Comparison of ENCODE assay signal across 10 mouse cellular contexts in the genomic region with DNA sequence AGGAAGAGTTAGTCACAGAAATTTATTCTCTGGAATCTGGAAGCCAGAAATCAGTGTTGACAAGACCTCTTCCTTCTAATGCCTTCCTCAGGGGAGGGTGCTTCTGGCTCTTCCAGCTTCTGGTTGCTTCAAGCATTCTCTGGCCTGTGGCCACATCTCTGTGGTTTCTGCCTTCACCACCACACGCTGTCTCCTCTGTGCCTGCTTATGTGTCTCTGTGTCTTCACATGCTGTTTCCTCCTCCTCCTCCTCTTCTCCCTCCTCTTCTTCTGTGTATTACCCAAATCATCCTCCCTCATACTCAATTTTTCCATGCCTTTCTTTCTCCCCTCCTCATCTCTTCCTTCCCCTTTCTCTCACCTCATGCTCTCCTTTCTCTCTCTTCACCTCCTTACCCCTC. TPM values are rescaled to one million over a fixed set of nuclear protein-coding genes. Genes with fewer than 3 reads are reported as not detected.
DNase-seq lines count a peak whose midpoint lies in the region; ATAC-seq and TF ChIP-seq lines count a peak whose summit lies in the region.
"Had no signal": no experiment of that assay in that cellular context is flagged by ENCODE, and none has a peak within 500 bp of the region (broad histone marks: within the 10 kb centered on the region; RNA-seq: fewer than 3 reads in every experiment).

No protein-coding gene starts in this region.

- no peak for ATAC-seq in hindbrain, embryonic 14.5 days (ENCODE audit: low FRiP score)

- 63% methylated on average over 1 of the region's 1 CpGs for WGBS in kidney, adult 2 months
- 86% methylated on average over 1 of the region's 1 CpGs for WGBS in hindbrain, embryonic 14.5 days

- H3K36me3 ChIP-seq in kidney, adult 2 months (ENCODE audit: control insufficient read depth, insufficient read depth, low read length), result no peaks in the 10 kb centered on the region
- H3K36me3 ChIP-seq in hindbrain, embryonic 14.5 days (replicated peaks; ENCODE audit: control insufficient read depth, insufficient read depth), result no peaks in the 10 kb centered on the region

- no peaks in the 10 kb centered on the region for H3K27me3 ChIP-seq in kidney, adult 2 months (replicated peaks; ENCODE audit: control insufficient read depth, insufficient read depth, low read length)
- no peaks in the 10 kb centered on the region for H3K27me3 ChIP-seq in hindbrain, embryonic 14.5 days (ENCODE audit: control insufficient read depth, insufficient read depth, low read length)

- peaks cover 4% of the 10 kb centered on the region for H3K4me1 ChIP-seq in kidney, adult 2 months (ENCODE audit: control insufficient read depth, insufficient read depth, low read length)
- H3K4me1 ChIP-seq in bone marrow macrophage, adult 2 months (ENCODE audit: control insufficient read depth, insufficient read depth, low read length), result peaks cover 29% of the 10 kb centered on the region
- no peaks in the 10 kb centered on the region for H3K4me1 ChIP-seq in hindbrain, embryonic 14.5 days (replicated peaks; ENCODE audit: control insufficient read depth, insufficient read depth, low read length)

- H3K9me3 ChIP-seq in hindbrain, embryonic 14.5 days (ENCODE audit: control insufficient read depth, low read length), result no peaks in the 10 kb centered on the region

- H3K27ac ChIP-seq in kidney, adult 2 months (ENCODE audit: insufficient read depth, low read depth, low read length), result no peak overlapping the region
- H3K27ac ChIP-seq in bone marrow macrophage, adult 2 months (ENCODE audit: insufficient read depth, low read depth, low read length), result peak overlapping the region; percentile 71
- H3K27ac ChIP-seq in hindbrain, embryonic 14.5 days, result no peak overlapping the region
- H3K27ac ChIP-seq: liver, embryonic 14.5 days had no signal

- DNase-seq in kidney, adult 2 months, result peak; percentile 61
- no peak for DNase-seq in kidney, adult 8-10 months
- DNase-seq in CD4-positive helper T cell, adult 2 months (ENCODE audit: low read depth, low spot score), result peak; percentile 54
- peak; percentile 38 to 55 for DNase-seq in lung, postnatal 4 days
- DNase-seq in hindbrain, embryonic 14.5 days (ENCODE audit: low spot score), result no peak
- no peak for DNase-seq in right cerebral cortex, postnatal 4 days
- DNase-seq: heart, postnatal 4 days; right cerebral cortex, postnatal 14 days had no signal

- TF ChIP-seq CTCF in kidney, adult 2 months (conservative IDR thresholded peaks at IDR 0.05; ENCODE audit: insufficient read depth, insufficient read length, low read depth, low read length), result no peak
- no peak for TF ChIP-seq CTCF in bone marrow macrophage, adult 2 months (IDR thresholded peaks at IDR 0.05; ENCODE audit: low read depth, low read length)

- H3K4me2 ChIP-seq in hindbrain, embryonic 14.5 days (replicated peaks), result no peak overlapping the region

- no peak for TF ChIP-seq POLR2A in kidney, adult 2 months (IDR thresholded peaks at IDR 0.05; ENCODE audit: low read depth, low read length)
- no peak for TF ChIP-seq POLR2A in bone marrow macrophage, adult 2 months (IDR thresholded peaks at IDR 0.05; ENCODE audit: borderline replicate concordance, low read depth, low read length)

- H3K4me3 ChIP-seq in kidney, adult 2 months (ENCODE audit: insufficient read depth, low read depth, low read length), result no peak overlapping the region
- H3K4me3 ChIP-seq in bone marrow macrophage, adult 2 months (ENCODE audit: insufficient read depth, low read length), result no peak overlapping the region
- no peak overlapping the region for H3K4me3 ChIP-seq in hindbrain, embryonic 14.5 days (replicated peaks; ENCODE audit: low read length)

- no peak overlapping the region for H3K9ac ChIP-seq in hindbrain, embryonic 14.5 days
- H3K9ac ChIP-seq: liver, embryonic 14.5 days had no signal

RNA-seq across cellular contexts. Expression of a gene that starts 17.6 kb away (rescaled TPM):
- 13.4 and 13.8 TPM in 2 replicates for polyA plus RNA-seq in kidney, adult 2 months (2012; rRNA removed)
- 13.4 and 14.6 TPM in 2 replicates for polyA plus RNA-seq in bone marrow macrophage, adult 2 months (2012; ENCODE audit: insufficient read depth, insufficient read length, missing spikeins)
- 0.39 and 0.56 TPM in 2 replicates for polyA plus RNA-seq in hindbrain, embryonic 14.5 days (2014; fragmentation: Nextera tagmentation; extraction: Ambion mirVana)

Comparison
In these comparisons a context has a peak if more than half of its experiments do, and no peak if none do; other contexts are left out.
1. DNase-seq: peak in kidney, adult 2 months (single experiment), CD4-positive helper T cell, adult 2 months (single experiment) and lung, postnatal 4 days (2 of 2); none in kidney, adult 8-10 months (0 of 2), hindbrain, embryonic 14.5 days (single experiment) and right cerebral cortex, postnatal 4 days (single experiment).